Mouse (Mus musculus): Measurements from ENCODE around the gene Lrat. TPM values are rescaled to one million over a fixed set of nuclear protein-coding genes. Genes with fewer than 3 reads are reported as not detected.
A peak's percentile ranks its signal among the peaks of the same experiment; 100 is the strongest.

The Lrat gene
- polyA plus RNA-seq (2012; rRNA removed) (0.58 and 0.69 TPM in 2 replicates), polyA plus RNA-seq (2014; fragmentation: Nextera tagmentation; extraction: Ambion mirVana) (0.68 and 1.2 TPM in 2 replicates)

DNA sequence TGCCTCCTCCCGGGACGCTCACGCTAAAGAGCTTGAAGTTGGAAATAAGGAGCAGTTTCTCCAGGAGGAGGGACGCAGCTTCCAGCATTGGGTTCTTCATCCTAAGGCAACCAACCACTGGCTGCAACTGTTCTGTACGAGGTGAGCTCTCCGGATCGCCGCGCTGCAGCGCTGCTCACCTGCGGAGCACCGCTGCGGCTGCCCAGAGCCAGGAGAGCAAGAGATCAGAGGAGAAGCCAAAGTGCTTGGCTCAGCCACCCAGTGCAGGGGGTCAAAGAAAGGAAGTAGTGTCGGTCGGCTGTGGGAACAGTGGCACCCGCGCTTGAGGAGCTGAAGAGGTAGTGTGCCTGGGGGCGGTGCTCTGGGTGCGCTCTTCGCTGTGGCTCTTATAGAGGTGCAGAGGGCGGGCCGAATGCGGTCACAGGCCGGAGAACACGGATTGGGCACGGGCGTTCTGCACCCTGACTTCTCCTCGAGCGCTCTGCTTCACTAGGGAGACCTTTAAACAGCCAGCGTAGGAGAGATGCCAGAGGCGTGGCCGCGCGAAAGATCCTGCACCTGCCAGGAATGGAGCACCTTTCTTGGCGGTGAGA, at the start of gene Lrat:
Gene Lrat, minus strand, starts transcription at position 361 of the 593 bp plus-strand sequence.
- peak within 1 kb of the TSS; percentile 5 to 20; a peak in 3 of 4 replicates for H3K4me3 ChIP-seq (ENCODE audit: insufficient read depth in 1 of 2, low read depth in 2 of 2, low read length in 2 of 2)
- DNase-seq (ENCODE audit: low read depth in 3 of 3, low spot score in 3 of 3) (no peak), ATAC-seq (ENCODE audit: insufficient read depth) (no peak)
- no peak within 1 kb of the TSS for H3K9ac ChIP-seq (replicated peaks)
- under 1% methylated on average over 35 of the region's 35 CpGs for WGBS (ENCODE audit: insufficient replicate concordance)
- H3K4me1 ChIP-seq (replicated peaks; ENCODE audit: control insufficient read depth in 2 of 2, insufficient read depth in 2 of 2, low read length in 1 of 2) = no peaks in the 10 kb centered on the region
- no peaks in the 10 kb centered on the region for H3K9me3 ChIP-seq (ENCODE audit: control insufficient read depth, low read length)
- no peak within 1 kb of the TSS for H3K27ac ChIP-seq
- H3K4me2 ChIP-seq (ENCODE audit: low read depth) = peak within 1 kb of the TSS; percentile 52
- H3K27me3 ChIP-seq (ENCODE audit: control insufficient read depth, insufficient read depth, low read length) = peaks cover 17% of the 10 kb centered on the region
- no peak for TF ChIP-seq CTCF (IDR thresholded peaks at IDR 0.05; ENCODE audit: low read depth)
- TF ChIP-seq EP300 (IDR thresholded peaks at IDR 0.05; ENCODE audit: low read depth) = no peak
- H3K36me3 ChIP-seq (replicated peaks; ENCODE audit: control insufficient read depth, insufficient read depth, low read depth) = no peaks in the 10 kb centered on the region

DNA sequence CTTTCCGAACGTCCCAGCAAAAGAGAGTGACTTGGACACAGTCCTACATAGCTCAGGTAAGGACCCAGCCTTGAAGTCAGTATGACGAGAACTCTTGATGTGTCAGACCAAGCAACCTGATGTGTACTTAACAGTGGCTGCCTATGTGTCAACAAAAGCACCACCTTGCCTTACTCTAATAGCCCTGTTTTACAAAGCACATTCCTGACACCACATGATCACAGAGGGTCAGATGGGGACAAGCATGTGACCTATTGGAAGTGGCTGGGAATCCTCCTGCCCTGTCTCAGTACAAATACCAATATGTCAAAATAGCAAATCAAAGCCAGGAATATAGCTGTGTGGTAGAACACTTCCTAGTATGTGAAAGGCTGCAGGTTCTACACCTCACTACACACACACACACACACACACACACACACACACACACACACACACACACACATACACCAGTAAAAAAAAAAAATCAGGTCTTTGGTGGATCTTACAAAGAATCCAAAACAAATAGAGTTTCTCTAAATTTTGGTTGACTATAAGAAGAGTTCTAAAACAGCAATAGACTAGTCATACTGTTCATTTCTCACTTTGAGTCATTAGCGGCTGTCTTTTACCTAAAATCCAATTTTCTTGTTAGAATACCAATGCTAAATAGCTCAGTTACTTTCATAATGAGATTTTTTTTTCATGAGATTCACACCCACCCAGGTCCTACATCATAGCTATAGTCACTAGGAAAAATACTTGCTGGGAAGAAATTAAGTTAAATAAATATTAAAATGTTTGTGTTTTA, 48.6 kb upstream of the Lrat start:
- Histone ChIP-seq H3K9me3 (ENCODE audit: control insufficient read depth, low read length) (no peaks in the 10 kb centered on the region), H3K9ac (replicated peaks) (no peak overlapping the region), H3K27me3 (ENCODE audit: control insufficient read depth, insufficient read depth, low read length) (no peaks in the 10 kb centered on the region), H3K4me2 (ENCODE audit: low read depth) (no peak overlapping the region), H3K36me3 (replicated peaks; ENCODE audit: control insufficient read depth, insufficient read depth, low read depth) (no peaks in the 10 kb centered on the region), H3K4me3 (ENCODE audit: insufficient read depth in 1 of 2, low read depth in 2 of 2, low read length in 2 of 2) (no peak overlapping the region), H3K4me1 (replicated peaks; ENCODE audit: control insufficient read depth in 2 of 2, insufficient read depth in 2 of 2, low read length in 1 of 2) (peaks cover 0 to 2% of the 10 kb centered on the region in 2 experiments; a peak in 1 of 4 replicates), H3K27ac (no peak overlapping the region)
- DNase-seq (ENCODE audit: low read depth in 3 of 3, low spot score in 3 of 3) (no peak), ATAC-seq (ENCODE audit: insufficient read depth) (no peak)
- WGBS (ENCODE audit: insufficient replicate concordance) = 67% methylated on average over 4 of the region's 4 CpGs
- no peak for TF ChIP-seq CTCF (IDR thresholded peaks at IDR 0.05; ENCODE audit: low read depth)
- no peak for TF ChIP-seq EP300 (IDR thresholded peaks at IDR 0.05; ENCODE audit: low read depth)

DNA sequence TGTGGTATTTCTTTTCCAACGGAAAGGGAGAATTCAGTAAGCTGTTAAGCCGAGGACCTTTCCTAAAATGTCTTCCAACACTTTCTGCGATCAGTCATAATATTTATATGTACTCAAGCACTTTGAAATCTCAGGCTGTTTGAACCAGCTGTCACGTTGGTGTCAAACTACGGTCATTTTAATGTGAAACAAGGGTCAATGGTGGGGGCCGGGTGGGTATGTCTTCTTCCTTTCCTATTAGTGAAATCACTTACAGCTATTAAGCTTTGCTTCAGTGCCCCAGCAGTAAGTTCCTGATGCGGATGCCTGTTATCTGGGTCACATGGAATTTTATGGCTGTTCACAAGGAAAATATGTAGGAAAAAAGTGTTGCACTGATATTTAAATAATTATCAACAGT, 46.9 kb upstream of the Lrat start:
- Histone ChIP-seq H3K9ac (replicated peaks) (no peak overlapping the region), H3K4me2 (ENCODE audit: low read depth) (no peak overlapping the region), H3K27ac (no peak overlapping the region), H3K36me3 (replicated peaks; ENCODE audit: control insufficient read depth, insufficient read depth, low read depth) (no peaks in the 10 kb centered on the region), H3K4me3 (ENCODE audit: insufficient read depth in 1 of 2, low read depth in 2 of 2, low read length in 2 of 2) (no peak overlapping the region), H3K27me3 (ENCODE audit: control insufficient read depth, insufficient read depth, low read length) (no peaks in the 10 kb centered on the region), H3K9me3 (ENCODE audit: control insufficient read depth, low read length) (no peaks in the 10 kb centered on the region), H3K4me1 (replicated peaks; ENCODE audit: control insufficient read depth in 2 of 2, insufficient read depth in 2 of 2, low read length in 1 of 2) (peaks cover 0 to 5% of the 10 kb centered on the region in 2 experiments; a peak in 1 of 4 replicates)
- no peak for DNase-seq (ENCODE audit: low read depth in 3 of 3, low spot score in 3 of 3)
- 60% methylated on average over 7 of the region's 7 CpGs for WGBS (ENCODE audit: insufficient replicate concordance)
- no peak for TF ChIP-seq CTCF (IDR thresholded peaks at IDR 0.05; ENCODE audit: low read depth)
- TF ChIP-seq EP300 (IDR thresholded peaks at IDR 0.05; ENCODE audit: low read depth) = no peak
- no peak for ATAC-seq (ENCODE audit: insufficient read depth)

DNA sequence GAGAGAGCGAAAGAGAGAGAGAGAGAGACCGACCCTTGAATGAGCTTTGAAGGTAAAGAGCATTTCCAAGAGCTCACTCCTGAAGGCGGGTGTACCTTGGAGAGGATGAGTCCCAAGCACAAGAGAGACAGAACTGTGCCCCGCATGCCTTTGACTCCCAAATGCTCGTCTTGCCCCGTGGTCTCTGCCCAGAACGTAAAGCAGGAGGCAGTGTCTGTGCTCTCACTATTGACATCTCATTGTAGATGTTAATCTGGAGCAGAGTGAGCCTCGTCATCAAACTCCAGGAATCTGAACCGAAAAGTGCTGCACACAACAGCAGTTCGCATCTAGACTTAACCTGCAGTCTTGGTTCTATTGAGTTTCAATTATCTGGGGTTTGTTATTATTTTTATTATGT, 46.4 kb upstream of the Lrat start:
- no peak overlapping the region for H3K9ac ChIP-seq (replicated peaks)
- TF ChIP-seq EP300 (IDR thresholded peaks at IDR 0.05; ENCODE audit: low read depth) (no peak), CTCF (IDR thresholded peaks at IDR 0.05; ENCODE audit: low read depth) (no peak)
- H3K36me3 ChIP-seq (replicated peaks; ENCODE audit: control insufficient read depth, insufficient read depth, low read depth) = no peaks in the 10 kb centered on the region
- H3K4me2 ChIP-seq (ENCODE audit: low read depth) = no peak overlapping the region
- peaks cover 0 to 5% of the 10 kb centered on the region in 2 experiments; a peak in 1 of 4 replicates for H3K4me1 ChIP-seq (replicated peaks; ENCODE audit: control insufficient read depth in 2 of 2, insufficient read depth in 2 of 2, low read length in 1 of 2)
- no peak overlapping the region for H3K27ac ChIP-seq
- no peaks in the 10 kb centered on the region for H3K9me3 ChIP-seq (ENCODE audit: control insufficient read depth, low read length)
- H3K4me3 ChIP-seq (ENCODE audit: insufficient read depth in 1 of 2, low read depth in 2 of 2, low read length in 2 of 2) = no peak overlapping the region
- ATAC-seq (ENCODE audit: insufficient read depth) (no peak), DNase-seq (ENCODE audit: low read depth in 3 of 3, low spot score in 3 of 3) (no peak)
- WGBS (ENCODE audit: insufficient replicate concordance) = 60% methylated on average over 10 of the region's 10 CpGs
- H3K27me3 ChIP-seq (ENCODE audit: control insufficient read depth, insufficient read depth, low read length) = no peaks in the 10 kb centered on the region
